Mouse (Mus musculus) brain, embryonic 14.5 days (tissue): ENCODE results near the gene Dchs1.

Source experiments
- CTCF ChIP-seq: fragments of 200-500 bp; IDR thresholded peaks from 2 replicates; pipeline ENCODE4 v1.5.1; 2012; ENCODE audit warnings: inconsistent platforms, mild to moderate bottlenecking, moderate library complexity, borderline replicate concordance; ENCODE audit not compliant: insufficient read depth, insufficient read length; ENCODE audit errors: extremely low read depth
- POLR2A ChIP-seq: fragments of 200-500 bp; IDR thresholded peaks from 2 replicates; pipeline ENCODE4 v1.6.1; 2012; ENCODE audit warnings: mild to moderate bottlenecking, inconsistent platforms, borderline replicate concordance; ENCODE audit not compliant: poor library complexity, insufficient read depth, insufficient read length, severe bottlenecking; ENCODE audit errors: extremely low read depth

DNA sequence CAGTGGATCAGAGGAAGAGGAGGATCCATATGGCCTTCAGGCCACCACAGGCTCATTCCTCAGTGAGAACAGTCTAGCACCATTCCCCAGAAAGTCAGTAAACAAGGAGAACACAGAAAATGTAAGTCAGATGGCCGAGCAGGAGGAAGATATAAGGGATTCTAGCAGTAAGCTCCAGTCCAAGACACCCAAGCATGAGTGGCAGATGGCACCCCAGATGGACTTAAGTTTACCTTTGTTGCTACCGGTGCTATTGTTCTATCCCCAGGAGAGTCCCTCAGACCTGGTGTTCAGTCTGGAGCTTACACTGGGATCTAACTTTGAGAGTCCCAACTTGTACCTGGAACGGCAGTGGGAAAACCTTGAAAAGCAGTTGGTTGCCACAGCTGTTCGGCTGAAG is 83.6 kb downstream of the Dchs1 start:
- TF ChIP-seq POLR2A (no peak), CTCF (no peak)
